Mouse (Mus musculus) spleen, adult 18-20 months (tissue): Measurements from ENCODE around the gene Cox8c.
A peak's percentile ranks its signal among the peaks of the same experiment; 100 is the strongest.

ENCODE experiments used
- DNase-seq, 2 experiments: peaks; one replicate each; pipeline ENCODE4 v3.0.0; 2022; ENCODE audit warnings: mixed read lengths in 2 of 2

Gene Cox8c

DNA sequence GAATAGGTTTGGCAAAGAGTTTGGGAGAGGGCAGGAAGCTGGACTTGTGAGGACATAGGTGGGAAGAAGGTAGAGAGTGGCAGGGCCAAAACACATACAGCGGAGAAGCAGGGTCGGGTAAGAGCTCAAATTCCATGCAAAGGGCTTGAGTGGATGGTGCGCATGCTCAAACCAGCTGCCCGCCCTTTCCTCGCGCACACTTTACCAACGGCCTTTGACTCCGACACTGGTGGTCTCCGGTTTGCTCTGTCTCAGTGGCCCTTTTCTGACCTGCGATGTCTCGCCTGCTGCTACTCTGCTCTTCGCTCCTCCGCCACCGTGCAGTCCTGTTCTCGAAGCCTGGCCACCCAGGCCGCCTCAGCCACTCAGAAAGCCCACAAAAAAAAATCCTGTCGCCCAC is at the start of gene Cox8c:
Gene Cox8c, plus strand, starts transcription at position 226 of the 400 bp plus-strand sequence.
- DNase-seq: no peak

DNA sequence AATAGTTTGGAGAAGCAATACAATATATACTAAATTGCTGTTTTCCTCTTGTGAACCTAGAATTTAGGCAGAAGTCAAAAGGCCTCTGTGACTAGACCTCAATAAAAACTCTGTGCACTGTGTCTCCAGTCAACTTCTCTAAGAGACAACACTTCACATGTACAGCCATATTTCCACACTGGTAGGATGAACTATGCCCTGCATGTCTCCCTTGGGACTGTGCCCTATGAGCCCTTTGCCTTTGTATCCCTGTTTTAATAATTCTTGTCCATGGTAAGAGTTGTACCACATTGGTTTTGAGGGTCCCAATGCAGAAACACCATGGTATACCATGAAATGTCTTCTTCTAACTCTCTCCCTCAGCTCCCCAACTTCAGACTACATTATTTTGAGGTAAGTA is 38.3 kb upstream of the Cox8c start:
- DNase-seq: no peak

- no peak for DNase-seq
These were observed 29.3 kb upstream of the Cox8c start for GRCm38 (mm10) chr12:102869802-102870201.

DNA sequence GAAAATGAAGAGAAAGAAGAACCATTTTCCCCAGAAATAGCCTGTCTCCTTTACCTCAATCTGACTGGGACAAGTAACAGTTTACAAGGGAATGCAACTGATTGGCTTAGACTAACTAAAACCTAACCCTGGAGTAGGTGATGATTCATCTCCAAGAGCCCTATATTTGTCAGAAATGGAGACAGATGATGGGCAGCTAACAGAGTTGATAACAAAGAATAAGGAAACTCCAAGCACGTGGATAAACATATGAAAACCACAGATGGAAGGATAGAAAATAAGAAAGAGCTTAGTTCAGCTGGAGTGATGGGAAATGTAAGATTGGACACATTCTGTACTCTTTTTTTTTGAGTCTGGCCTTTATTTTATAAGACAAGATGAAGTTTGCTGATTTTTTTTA is 28.6 kb upstream of the Cox8c start:
- DNase-seq: no peak

- peak; percentile 38 to 47 for DNase-seq
These were observed 21.6 kb upstream of the Cox8c start for GRCm38 (mm10) chr12:102877301-102878030.

GRCm38 (mm10) chr12:102878031-102878823 is 20.9 kb upstream of the Cox8c start, which contains the start of gene Btbd7:
Gene Btbd7, minus strand, starts transcription at chr12:102878471.
- DNase-seq: peak; percentile 94 to 95

DNA sequence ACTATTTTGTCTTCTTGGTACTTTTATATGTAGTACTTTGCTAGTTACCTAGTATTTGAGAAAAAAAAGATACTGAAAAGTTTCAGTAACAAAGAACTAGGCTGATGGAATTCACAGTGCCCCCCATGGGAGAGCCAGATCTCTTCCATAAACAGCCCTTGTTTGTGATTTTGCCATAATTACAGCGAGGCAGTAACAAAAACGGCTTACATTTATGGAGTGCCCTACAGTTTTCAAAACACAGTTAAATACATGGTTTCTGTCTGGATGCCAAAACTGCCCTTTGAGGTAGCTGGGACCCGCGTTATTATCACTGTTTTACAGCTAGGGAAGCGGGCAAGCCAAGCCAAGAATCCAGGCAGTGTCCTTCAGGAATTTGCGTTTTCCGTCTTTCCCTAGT is 20.2 kb upstream of the Cox8c start:
- no peak for DNase-seq

GRCm38 (mm10) chr12:102885735-102886134 is 13.4 kb upstream of the Cox8c start:
- no peak for DNase-seq

- no peak for DNase-seq
These were observed 11.8 kb upstream of the Cox8c start for GRCm38 (mm10) chr12:102887366-102887765.

DNA sequence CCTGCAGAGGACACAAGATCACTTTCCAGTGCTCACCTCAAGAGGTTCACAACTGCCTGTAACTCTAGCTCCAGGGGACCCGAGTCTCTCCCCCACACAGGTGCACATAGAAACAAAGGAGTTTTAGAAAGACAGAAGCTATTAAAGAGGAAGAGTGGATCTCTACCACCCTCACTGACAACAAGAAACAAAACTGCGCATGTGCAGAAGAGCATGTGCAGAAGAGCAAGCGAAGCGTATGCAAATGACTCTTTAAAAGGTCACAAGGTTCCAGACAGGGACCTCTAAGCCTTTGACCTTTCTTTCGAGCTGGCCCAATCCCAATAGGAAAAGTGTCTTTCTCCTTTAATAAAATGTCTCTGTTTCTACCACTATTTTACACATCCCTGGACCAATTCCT is 10.5 kb upstream of the Cox8c start:
- no peak for DNase-seq

DNA sequence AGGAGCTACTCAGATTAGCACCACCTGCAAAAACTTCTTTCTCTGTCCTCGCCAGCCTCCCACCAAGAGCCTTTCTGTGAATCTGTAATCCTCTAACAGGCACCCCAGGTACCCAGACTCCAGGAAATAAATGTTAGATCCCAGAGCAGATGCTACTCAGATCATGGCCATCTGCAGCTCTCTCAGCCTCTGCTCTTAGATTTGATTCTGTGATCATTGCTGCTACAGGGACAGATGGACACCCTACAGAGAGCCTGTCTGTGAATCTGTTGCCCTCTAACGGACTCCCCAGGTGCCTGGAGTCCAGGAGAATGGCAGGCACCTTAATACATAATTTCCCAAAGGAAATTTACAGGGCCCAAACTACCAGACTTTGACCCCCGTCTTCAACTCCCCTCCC is 9.1 kb downstream of the Cox8c start:
- DNase-seq: no peak

GRCm38 (mm10) chr12:102916073-102916472 is 17.0 kb downstream of the Cox8c start:
- no peak for DNase-seq

- no peak for DNase-seq
These were observed 30.6 kb downstream of the Cox8c start for GRCm38 (mm10) chr12:102929764-102930163.

DNA sequence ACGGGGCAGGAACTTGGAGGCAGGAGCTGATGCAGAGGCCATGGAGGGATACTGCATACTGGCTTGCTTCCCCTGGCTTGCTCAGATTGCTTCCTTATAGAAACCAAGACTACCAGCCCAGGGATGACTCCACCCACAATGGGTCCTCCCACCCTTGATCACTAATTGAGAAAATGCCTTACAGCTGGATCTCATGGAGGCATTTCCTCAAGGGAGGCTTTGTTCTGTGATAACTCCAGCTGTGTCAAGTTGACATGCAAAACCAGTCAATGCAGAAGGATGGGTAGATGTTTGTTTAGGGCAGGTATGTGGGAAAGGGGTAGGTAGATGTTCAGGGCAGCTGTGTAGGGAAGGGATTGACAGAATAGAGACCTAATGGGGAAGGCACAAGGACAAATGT is 31.2 kb downstream of the Cox8c start:
- no peak for DNase-seq

- no peak for DNase-seq
These were observed 31.7 kb downstream of the Cox8c start for GRCm38 (mm10) chr12:102930789-102931188.

DNA sequence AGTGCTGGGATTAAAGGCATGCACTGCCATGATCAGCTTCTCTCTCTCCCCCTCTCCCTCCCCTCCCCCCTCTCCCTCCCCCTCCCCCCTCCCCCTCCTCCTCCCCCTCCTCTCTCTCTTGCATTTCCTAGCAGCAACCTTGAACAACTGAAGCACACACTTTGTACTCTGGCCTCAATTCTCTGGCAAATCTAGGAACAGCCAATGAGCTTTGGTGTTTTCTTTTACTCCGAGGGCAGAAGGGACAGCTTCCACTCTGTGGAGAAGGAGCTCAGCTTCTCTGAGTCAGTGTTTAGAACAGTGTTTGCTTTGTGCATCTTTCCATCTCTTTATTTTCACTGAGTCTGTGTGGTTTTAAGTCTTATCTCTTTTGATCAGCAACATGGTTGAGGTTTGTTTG is 36.8 kb downstream of the Cox8c start:
- DNase-seq: no peak

DNA sequence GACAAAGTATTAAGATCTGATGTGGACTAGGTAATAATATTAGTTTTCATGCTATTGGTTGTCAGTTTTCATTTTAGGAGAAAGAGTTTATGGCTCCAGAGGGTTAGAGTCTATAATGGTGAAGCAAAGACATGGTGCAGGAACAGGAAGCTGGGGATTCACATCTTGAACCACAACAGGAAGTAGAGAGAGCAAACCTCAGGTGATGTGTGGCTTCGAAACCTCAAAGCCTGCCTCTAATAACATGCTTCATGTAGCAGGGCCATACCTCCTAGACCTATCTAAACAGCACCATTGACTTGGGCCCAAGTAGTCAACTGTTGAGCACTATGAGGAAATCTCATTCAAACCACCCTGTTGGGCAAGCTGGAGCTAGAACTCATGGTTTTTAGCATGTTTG is 46.5 kb downstream of the Cox8c start:
- no peak for DNase-seq

GRCm38 (mm10) chr12:102947826-102948225 is 48.7 kb downstream of the Cox8c start:
- no peak for DNase-seq

DNA sequence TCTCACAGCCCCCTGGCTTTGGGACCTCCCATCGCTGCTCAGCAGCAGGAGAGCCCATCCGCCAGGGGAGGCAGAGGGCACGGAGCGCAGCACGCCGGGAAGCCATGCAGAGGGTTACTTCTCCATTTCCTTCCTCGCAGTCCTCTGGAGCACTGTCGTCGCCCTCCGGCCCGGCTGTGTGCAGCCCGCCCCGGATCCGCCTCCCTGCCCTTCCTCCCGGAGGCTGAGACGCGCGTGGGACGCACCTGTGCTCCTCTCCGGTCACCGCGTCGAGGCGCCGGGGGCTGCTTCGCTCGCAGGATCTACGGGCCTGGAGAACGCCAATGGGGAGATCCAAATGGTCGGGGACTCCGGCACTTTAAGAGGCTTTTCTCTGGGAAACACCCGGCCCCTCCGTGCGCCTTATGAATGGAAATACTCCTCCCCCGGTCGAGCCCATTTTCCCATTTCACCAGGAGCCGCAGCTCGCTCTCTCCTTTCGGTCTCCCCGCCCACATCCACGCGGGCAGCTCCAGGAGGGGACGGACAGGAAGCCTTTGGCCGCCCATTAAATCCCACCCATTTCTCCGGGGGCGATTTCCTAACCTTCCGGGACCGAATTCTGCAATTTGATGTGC is 49.8 kb downstream of the Cox8c start, which contains the start of gene Unc79:
Gene Unc79, plus strand, starts transcription at position 82 of the 617 bp plus-strand sequence.
- no peak for DNase-seq

DNA sequence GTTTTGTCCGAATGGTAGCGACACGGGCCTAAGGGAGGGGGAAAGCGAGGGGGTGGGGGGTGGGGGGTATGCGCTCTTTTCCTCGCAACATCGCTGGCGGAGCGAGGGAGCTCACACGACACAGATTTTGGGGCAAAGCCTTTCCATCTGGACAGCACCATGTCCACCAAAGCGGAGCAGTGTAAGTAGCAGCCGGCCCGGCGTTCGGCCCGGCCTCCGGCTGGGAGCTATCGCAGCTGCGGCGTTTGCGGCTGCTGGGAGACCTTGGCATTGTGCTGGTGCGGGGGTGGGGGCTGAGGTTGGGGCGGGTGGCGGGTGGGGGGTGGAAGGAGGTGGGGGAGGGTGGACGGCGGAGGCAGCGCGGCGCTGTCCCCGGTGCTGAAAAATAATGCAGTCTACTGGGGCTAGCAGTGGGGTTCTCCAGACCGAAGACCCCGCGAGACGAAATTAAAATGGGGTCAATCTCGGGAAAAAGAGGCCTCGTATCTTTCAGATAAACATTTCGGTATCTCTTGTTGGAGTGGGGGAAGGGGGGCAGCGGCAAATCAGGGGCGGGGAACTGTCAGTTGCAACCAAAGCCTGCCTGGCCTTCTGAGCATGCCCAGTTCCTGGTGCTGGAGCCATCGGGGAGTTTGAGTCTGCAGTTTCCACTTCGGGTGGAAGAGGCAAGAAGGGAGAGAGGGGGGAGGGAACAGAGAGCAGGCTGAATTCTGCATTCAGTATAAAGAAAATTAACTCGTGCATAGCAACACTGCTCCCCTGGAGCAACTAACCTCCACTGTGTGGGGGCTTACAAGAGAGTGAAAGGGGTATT is 50.5 kb downstream of the Cox8c start:
- DNase-seq: no peak
